Mouse (Mus musculus): Measurements from ENCODE around the gene Mast3. TPM values are rescaled to one million over a fixed set of nuclear protein-coding genes. Genes with fewer than 3 reads are reported as not detected.
A peak's percentile ranks its signal among the peaks of the same experiment; 100 is the strongest.

Gene Mast3
- total RNA-seq, 2 experiments from 2014 or later, result 468 to 473 TPM

DNA sequence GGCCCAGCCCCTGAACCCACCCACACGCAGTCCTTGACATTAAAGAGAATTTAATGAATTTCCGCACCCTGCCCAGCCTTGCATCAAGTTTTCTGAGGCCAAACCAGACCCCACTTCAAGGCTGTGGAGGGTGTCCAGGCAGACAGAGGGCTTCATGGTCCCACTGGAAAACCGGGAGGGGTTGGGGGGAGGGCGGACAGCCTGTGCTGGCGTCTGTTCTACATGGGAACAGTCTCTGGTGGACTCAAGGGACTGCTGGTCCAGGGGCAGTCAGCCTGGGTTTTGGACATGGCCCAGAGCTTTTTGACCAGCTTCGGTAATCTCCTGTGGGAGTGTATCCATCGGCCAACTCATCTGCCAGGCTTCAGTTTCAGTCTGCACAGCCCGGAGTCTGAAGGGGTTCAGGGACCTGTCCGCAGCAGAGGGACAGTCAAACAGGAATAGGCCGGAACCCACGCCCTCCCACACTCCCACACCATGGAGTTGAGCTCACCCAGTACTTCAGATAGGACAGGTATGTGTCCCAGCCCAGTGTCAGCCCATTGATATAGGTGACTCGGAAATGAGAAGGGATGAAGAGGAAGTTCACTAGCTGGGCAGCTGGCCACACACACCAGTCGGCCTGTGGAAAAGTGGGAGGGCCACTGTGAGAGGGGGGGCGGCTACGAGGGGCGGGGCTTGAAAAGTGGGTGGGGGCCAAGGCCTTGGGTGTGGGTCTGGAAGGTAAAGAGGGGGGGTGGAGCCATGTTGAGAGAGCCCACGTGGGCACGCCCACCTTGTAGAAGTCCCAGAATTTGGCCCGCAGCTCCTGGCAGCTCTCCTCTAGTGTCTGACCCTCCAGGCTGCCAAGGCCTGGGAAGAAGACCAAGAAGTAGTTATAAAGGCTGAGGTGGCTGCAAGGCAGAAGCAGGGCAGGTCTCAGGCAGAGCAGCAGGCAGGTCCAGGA is 46.0 kb downstream of the Mast3 start:
- Histone ChIP-seq H3K4me3 (peak overlapping the region; percentile 92), H3K27ac (peak overlapping the region; percentile 94; the same call in 1 of the 2 replicates)
- DNase-seq (ENCODE audit: low spot score in 2 of 2), result peak in 1 of 2 experiments; percentile 39
- TF ChIP-seq CTCF (conservative IDR thresholded peaks at IDR 0.05), result no peak

DNA sequence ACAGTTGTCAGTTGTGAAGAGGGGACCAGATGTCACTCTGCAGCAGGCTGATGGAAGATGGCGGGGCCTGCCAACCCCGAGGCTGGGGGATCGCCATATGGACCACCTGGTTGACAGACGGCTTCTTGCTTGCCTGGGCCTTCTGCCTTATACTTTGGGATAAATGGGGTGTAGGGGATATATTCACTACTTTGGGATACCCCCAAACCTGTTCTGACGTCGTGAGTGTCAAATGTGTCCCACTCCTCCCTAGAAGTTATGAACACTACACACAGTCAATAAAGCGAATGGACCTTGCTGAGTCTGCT is 46.6 kb downstream of the Mast3 start:
- peak overlapping the region; percentile 73; the same call in 1 of the 2 replicates for H3K27ac ChIP-seq
- no peak for TF ChIP-seq CTCF (conservative IDR thresholded peaks at IDR 0.05)
- peak in 1 of 2 experiments; percentile 57 for DNase-seq (ENCODE audit: low spot score in 2 of 2)
- H3K4me3 ChIP-seq, result no peak overlapping the region

DNA sequence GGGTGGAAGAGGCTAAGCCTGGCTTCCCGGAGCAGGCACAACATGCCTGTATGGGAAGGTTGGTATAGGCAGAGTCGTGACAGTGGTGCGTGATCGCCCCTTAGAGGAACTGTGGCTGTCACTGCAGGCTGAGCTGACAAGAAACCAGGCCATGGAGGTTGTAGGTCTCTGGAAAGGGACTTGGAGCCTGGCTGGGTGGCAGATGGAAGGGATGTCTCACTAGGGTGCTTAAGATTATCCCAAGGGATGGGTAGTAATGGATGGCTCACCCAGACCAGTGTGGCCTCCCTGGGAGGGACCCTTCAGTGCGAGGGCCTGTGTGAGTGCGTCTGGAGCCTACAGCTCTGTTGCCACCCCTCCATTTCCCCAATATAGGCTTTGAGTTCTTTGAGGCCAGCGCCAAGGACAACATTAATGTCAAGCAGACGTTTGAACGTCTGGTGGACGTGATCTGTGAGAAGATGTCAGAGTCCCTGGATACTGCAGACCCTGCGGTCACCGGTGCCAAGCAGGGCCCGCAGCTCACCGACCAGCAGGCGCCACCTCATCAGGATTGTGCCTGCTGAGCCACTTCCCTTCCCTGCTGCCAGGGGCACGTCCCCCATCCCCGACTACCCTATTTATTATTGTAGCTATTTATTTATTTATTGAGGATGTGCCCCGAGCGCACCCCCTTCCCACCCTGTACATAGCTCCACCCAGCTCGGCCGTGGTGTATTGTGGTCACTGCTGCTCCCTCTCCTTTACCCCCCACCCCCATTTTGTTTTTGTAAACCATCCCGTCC is 47.1 kb downstream of the Mast3 start:
- Histone ChIP-seq H3K27ac (peak overlapping the region; percentile 73; the same call in 1 of the 2 replicates), H3K4me3 (no peak overlapping the region)
- peak; percentile 69 for TF ChIP-seq CTCF (conservative IDR thresholded peaks at IDR 0.05)
- peak; percentile 1 to 52 for DNase-seq (ENCODE audit: low spot score in 2 of 2)

DNA sequence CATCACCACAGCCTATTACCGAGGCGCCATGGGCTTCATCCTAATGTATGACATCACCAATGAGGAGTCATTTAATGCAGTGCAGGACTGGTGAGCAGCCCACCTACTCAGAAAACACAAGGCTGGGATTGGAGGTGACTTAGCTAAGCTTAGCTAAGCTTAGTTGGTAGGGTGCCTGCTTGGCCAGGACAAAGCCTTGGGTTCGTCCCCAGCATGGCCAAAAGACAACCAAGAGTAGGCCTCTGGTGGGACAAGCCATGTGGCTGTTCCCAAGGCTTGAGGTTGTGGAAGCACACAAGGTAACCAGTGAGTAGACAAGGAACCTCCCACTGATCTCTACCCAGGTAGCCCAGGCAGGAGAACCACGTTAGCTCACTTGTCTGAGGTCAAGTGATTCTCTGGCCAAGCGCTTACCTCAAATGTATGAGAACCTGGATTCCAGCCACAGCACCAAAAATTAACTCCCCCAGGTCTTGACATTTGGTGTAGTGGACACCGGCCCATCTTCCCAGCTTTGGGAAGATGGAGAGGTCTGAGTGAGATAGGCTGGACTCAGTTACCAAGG is 48.3 kb downstream of the Mast3 start:
- no peak for DNase-seq (ENCODE audit: low spot score in 2 of 2)
- Histone ChIP-seq H3K27ac (peak overlapping the region; percentile 73; the same call in 1 of the 2 replicates), H3K4me3 (peak overlapping the region; percentile 97; the same call in 1 of the 2 replicates)
- TF ChIP-seq CTCF (conservative IDR thresholded peaks at IDR 0.05), result no peak

DNA sequence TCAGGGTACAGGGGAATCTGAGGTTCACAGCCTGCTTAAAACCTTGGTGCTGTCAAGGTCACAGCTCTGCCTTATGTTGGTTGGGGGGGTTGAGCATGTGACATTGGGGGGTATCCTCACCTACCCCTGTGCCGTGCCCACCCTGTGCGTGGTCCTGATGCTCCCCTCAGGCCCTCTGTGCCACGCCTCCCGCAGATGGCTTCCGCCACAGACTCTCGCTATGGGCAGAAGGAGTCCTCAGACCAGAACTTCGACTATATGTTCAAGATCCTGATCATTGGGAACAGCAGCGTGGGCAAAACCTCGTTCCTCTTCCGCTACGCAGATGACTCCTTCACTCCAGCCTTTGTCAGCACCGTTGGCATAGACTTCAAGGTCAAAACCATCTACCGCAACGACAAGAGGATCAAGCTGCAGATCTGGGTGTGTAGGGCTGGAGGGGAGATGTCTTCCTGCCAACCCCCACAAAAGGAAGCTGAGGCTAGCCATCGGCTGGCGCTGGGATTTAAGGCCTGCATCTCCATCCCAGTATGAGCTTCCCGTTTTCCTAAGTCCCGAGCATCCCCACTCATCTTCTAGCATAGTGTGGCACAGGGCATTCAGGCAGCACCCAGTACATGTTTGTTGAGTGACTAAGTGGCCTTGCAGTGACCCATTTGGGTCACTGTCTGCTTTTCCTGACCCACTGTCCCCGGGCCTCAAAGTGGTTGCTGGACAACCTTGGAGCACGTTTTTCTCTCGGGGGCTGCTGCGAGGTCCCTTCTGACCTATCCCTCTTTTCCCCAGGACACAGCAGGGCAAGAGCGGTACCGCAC is 49.0 kb downstream of the Mast3 start:
- peak overlapping the region; percentile 99 for H3K27ac ChIP-seq

DNA sequence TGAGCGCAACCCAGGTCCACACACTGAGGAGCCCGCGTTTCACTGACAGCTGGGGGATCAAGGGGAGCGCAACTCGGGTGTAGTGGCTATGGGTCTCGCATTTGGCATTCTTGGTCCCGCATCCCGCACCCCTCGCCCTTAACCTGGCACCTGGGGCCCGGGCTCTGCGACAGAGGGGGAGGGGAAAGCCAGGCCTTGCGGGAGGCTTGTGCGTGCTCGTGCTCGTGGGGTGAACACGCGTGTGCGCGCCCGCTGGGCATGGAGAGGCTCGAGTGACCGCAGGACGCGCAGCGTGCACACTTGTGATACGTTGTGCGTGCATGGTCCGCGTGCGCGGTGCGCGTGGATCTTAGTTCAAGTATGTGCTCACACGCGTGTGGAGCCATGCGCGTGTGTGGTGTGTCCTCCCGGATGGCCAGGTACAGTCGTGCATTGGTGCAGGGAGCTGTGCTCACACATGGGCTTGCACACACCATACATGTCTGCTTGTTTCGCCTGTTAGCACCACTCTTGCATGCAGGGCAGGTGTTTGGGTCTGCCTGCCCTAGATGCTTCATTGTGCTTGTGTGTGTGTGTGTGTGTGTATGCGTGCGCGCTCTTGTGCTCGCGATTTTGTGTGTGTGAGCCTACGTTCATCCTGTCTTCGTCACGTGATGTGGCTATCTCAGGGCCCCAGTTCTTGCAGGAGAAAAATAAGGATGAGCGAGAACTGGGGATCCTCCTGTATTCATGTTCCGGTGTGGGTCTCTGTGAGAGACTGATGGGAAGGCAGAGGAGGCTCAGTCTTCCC is 49.8 kb downstream of the Mast3 start:
- Histone ChIP-seq H3K27ac (peak overlapping the region; percentile 99), H3K4me3 (peak overlapping the region; percentile 97)
- no peak for TF ChIP-seq CTCF (conservative IDR thresholded peaks at IDR 0.05)
- DNase-seq (ENCODE audit: low spot score in 2 of 2), result peak; percentile 76 to 83

More for the DNA sequence above, 49.0 kb downstream of the Mast3 start:
- peak overlapping the region; percentile 97 for H3K4me3 ChIP-seq
- TF ChIP-seq CTCF (conservative IDR thresholded peaks at IDR 0.05), result no peak
- DNase-seq (ENCODE audit: low spot score in 2 of 2), result peak in 1 of 2 experiments; percentile 11

DNA sequence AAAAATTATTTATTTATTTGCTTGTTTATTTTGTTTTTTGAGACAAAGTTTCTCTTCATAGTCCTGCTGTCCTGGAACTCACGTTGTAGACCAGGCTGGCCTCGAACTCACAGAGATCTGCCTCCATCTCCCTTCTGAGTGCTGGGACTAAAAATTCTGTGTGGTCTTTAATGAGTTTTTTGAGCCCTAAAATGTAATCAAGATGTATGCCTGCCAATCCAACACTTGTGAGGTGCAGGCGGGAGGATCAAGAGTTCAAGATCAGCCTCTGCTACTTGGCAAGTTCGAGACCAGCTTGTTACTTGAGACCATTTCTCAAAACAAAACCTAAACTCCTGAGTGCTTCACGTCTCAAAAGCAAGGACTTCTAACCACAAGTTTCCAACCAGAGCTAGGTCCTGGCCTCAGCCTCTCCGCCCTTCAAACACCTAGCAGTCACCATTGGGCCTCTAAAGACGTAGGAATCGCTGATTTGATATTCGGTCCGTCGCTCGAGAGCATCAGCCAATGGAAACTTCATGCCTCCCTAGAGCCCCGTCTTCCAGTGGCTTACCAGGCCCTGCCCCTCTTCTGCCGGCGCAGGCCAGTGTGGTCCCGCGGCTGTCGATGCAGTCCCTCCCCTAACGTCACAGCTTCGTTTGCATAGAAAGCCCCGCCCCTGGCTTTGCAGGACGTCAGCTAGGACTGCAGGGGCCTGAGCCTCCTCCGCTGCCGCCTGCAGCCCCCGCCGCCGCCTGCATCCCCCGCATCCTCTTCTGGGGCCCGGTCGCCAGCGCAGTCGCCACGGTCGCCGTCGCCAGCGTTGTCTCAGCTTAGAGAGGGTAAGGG is 50.6 kb downstream of the Mast3 start, which contains the start of gene Rab3a:
Gene Rab3a (plus strand): TSS at position 637 of the 828 bp plus-strand sequence.
- peak; percentile 95 to 99 for DNase-seq (ENCODE audit: low spot score in 2 of 2)
- TF ChIP-seq CTCF (conservative IDR thresholded peaks at IDR 0.05), result no peak
- H3K27ac ChIP-seq, result peak within 1 kb of the TSS; percentile 99
- H3K4me3 ChIP-seq, result peak within 1 kb of the TSS; percentile 97

DNA sequence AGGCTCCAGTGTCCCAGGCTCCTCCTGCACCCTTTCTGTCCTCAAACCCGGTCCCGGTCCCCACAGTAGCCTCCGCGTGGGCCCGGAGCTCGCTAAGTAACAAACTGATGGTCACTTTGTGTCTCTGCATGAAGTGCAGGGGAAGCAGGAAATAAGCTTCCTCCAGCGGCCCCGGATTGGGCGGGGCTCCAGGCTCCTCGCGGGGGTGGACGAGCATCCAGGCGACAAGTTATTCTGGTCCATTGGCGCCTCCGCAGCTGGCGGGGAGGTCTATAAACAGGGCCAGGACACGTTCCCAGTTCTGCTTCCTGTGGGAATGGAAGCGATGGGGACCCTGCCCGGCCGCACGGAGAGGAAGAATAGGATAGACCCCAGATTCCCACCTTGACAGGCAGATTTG is 51.7 kb downstream of the Mast3 start:
- peak overlapping the region; percentile 99 for H3K27ac ChIP-seq
- H3K4me3 ChIP-seq, result peak overlapping the region; percentile 36; the same call in 1 of the 2 replicates
- TF ChIP-seq CTCF (conservative IDR thresholded peaks at IDR 0.05), result no peak
- DNase-seq (ENCODE audit: low spot score in 2 of 2), result peak; percentile 76 to 79

DNA sequence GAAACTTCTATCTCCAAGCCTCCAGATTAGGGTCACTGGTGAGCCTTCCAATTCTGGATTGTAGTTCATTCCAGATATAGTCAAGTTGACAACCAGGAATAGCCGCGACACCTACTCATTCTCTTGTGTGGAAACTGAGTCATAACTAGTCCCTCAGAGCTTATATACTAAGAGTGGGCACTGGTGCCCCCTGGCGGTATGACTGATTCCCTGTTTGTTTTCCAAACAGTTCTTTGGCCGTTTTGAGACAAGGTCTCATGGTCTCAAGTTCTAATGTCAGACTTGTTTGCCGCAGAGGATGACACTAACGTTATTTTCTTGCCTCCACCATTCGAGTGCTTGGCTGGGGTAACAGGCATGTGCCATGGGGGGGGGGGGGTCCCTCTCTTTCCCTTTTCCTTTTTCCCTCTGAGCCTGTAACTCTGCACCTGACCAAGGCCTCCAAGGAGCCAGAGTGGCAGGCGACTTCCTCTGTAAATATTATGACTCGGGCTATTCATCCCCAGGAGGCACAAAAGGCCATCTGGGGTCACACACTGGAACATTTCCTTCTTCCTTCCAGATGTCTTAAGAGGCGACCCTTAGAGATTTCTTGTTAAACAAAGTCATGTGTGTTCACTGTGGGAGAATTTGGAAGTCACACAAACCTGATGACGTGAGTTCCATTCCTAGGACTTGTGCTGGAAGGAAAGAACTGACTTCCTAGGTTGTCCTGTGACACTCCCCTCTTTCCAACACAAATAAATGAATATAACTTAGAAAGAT is 52.7 kb downstream of the Mast3 start:
- peak in 1 of 2 experiments; percentile 76 for DNase-seq (ENCODE audit: low spot score in 2 of 2)
- Histone ChIP-seq H3K27ac (peak overlapping the region; percentile 99), H3K4me3 (no peak overlapping the region)
- TF ChIP-seq CTCF (conservative IDR thresholded peaks at IDR 0.05), result peak; percentile 83

Data from layer of hippocampus, adult 2 months (tissue).